Mouse (Mus musculus): Measurements from ENCODE around the gene Fgd6. TPM values are rescaled to one million over a fixed set of nuclear protein-coding genes. Genes with fewer than 3 reads are reported as not detected.

Gene Fgd6
- total and polyA plus RNA-seq, 3 experiments, result 1.2 to 2.8 TPM; not detected in 1

DNA sequence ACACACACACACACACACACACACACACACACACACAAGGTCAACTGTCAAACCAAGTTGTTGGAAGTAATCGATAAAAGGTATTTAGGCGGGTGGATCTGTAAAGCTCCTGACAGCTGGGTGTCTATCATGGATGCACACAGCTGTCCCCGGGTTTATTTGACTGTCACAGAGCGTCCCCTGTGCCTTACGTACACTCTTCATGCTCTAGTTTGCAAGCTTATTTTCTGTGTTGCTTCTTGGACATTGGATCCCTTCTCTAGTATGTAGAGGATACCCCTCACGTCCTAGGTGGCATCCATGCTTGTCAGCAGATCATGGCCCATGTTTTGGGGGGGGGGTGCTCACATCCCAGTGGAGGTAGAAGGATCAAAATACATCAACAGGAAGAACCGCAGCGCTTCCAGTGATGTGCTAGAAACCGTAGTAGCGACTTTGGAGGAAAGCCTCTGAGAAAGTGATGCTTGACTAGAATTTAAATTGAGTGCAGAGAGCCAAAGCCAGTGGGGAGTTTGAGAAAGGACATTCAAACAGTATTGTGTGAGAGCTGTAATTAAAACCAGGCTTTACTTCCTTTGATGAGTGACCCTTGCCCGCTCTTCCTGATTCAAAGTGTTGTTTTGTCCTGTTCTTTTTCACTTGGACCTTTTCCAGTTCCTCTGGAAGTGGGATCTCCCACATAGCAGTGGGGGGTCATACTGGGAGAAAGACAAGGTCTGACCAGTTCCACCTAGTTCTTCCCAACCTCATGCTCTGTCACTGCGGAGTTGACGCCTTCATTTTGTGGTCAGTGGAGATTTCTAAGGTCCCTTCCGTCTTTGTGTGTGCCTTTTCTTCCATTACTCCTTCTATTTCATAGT, 41.4 kb downstream of the Fgd6 start:
- DNase-seq (ENCODE audit: low read depth, low spot score), result no peak
- Histone ChIP-seq H3K27ac (ENCODE audit: control insufficient read depth, low read depth, low read length) (no peak overlapping the region), H3K27me3 (ENCODE audit: control insufficient read depth in 1 of 2, insufficient read depth in 2 of 2, low read length in 2 of 2) (no peaks in the 10 kb centered on the region), H3K9ac (ENCODE audit: control insufficient read depth, low read depth, low read length, poor library complexity, severe bottlenecking) (no peak overlapping the region), H3K4me3 (ENCODE audit: control insufficient read depth in 1 of 2, insufficient read depth in 1 of 2, low read depth in 2 of 2, low read length in 2 of 2) (no peak overlapping the region), H3K9me3 (replicated peaks; ENCODE audit: insufficient read depth, low read length) (no peaks in the 10 kb centered on the region), H3K36me3 (ENCODE audit: control insufficient read depth in 1 of 2, insufficient read depth in 2 of 2, low read length in 2 of 2) (peaks cover 0 to 8% of the 10 kb centered on the region in 2 experiments; a peak in 2 of 4 replicates), H3K4me1 (ENCODE audit: control insufficient read depth in 1 of 2, insufficient read depth in 2 of 2, low read length in 2 of 2) (peaks cover 4 to 9% of the 10 kb centered on the region in 2 experiments), H3K79me2 (ENCODE audit: control insufficient read depth, insufficient read depth, low read length, poor library complexity) (no peaks in the 10 kb centered on the region)
- TF ChIP-seq ZNF384 (IDR thresholded peaks at IDR 0.05; ENCODE audit: low read depth, low read length) (no peak), CHD2 (IDR thresholded peaks at IDR 0.05; ENCODE audit: low read length) (no peak), JUND (IDR thresholded peaks at IDR 0.05; ENCODE audit: low read depth, low read length) (no peak), SIN3A (IDR thresholded peaks at IDR 0.05; ENCODE audit: low read length) (no peak), KAT2A (conservative IDR thresholded peaks at IDR 0.05; ENCODE audit: low read depth, low read length) (no peak)

DNA sequence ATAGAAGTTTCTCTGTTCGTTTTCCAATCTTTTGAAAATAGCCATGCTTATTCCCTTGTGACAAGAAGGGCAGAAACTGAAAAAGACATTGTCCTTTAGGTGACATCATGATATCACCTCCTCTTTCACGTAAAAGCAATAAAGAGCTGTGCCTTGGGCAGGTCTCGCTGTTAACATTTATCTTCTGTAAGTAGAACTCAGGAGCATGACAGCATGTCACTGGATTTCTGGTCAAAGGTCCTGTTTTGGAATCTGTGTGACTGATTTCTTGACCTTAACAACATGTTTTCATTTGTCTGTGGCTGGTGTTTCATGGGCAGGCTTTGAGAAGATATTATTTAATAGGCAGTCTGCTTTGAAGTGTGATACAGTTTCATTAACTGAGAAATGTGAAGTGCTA, 44.9 kb downstream of the Fgd6 start:
- Histone ChIP-seq H3K4me3 (ENCODE audit: control insufficient read depth in 1 of 2, insufficient read depth in 1 of 2, low read depth in 2 of 2, low read length in 2 of 2) (no peak overlapping the region), H3K79me2 (ENCODE audit: control insufficient read depth, insufficient read depth, low read length, poor library complexity) (no peaks in the 10 kb centered on the region), H3K9me3 (replicated peaks; ENCODE audit: insufficient read depth, low read length) (no peaks in the 10 kb centered on the region), H3K27ac (ENCODE audit: control insufficient read depth, low read depth, low read length) (no peak overlapping the region), H3K9ac (ENCODE audit: control insufficient read depth, low read depth, low read length, poor library complexity, severe bottlenecking) (no peak overlapping the region), H3K27me3 (ENCODE audit: control insufficient read depth in 1 of 2, insufficient read depth in 2 of 2, low read length in 2 of 2) (no peaks in the 10 kb centered on the region), H3K36me3 (ENCODE audit: control insufficient read depth in 1 of 2, insufficient read depth in 2 of 2, low read length in 2 of 2) (peaks cover 0 to 10% of the 10 kb centered on the region in 2 experiments; a peak in 2 of 4 replicates), H3K4me1 (ENCODE audit: control insufficient read depth in 1 of 2, insufficient read depth in 2 of 2, low read length in 2 of 2) (peaks cover 6 to 11% of the 10 kb centered on the region in 2 experiments)
- DNase-seq (ENCODE audit: low read depth, low spot score), result no peak
- no peak for TF ChIP-seq MYB (IDR thresholded peaks at IDR 0.05; ENCODE audit: low read depth, low read length)
- no peak for TF ChIP-seq KAT2A (conservative IDR thresholded peaks at IDR 0.05; ENCODE audit: low read depth, low read length)
- no peak for TF ChIP-seq MYC (IDR thresholded peaks at IDR 0.05; ENCODE audit: low read depth, low read length)
- no peak for TF ChIP-seq POLR2AphosphoS5 (IDR thresholded peaks at IDR 0.05; ENCODE audit: borderline replicate concordance, low read depth, low read length)
- no peak for TF ChIP-seq JUND (IDR thresholded peaks at IDR 0.05; ENCODE audit: low read depth, low read length)
- no peak for TF ChIP-seq NRF1 (IDR thresholded peaks at IDR 0.05; ENCODE audit: insufficient read depth, low read depth, low read length, poor library complexity, severe bottlenecking)
- TF ChIP-seq TCF12 (IDR thresholded peaks at IDR 0.05; ENCODE audit: low read depth, low read length), result no peak
- no peak for TF ChIP-seq GABPA (IDR thresholded peaks at IDR 0.05; ENCODE audit: low read depth, low read length)
- no peak for TF ChIP-seq EP300 (IDR thresholded peaks at IDR 0.05; ENCODE audit: low read depth in 1 of 2, low read length in 2 of 2)

Measured in MEL (cell line).